Mouse (Mus musculus): ENCODE measurements around the gene Cep19. TPM values are rescaled to one million over a fixed set of nuclear protein-coding genes. Genes with fewer than 3 reads are reported as not detected.

Gene Cep19
- total and polyA plus RNA-seq, 3 experiments = 17.6 to 31.3 (median 29.4) TPM

Other genes starting within 250 kb of the Cep19 start
- gene Meltf, start 221.0 kb upstream of the Cep19 start, total RNA-seq (2012; rRNA removed) = 0.04 TPM in 1 of 2 replicates, not detected in the other
- 0.05 and 0.09 TPM in 2 replicates for gene Meltf, start 221.0 kb upstream of the Cep19 start, total RNA-seq (2014; rRNA removed)
- gene Meltf, start 221.0 kb upstream of the Cep19 start, polyA plus RNA-seq (2012; ENCODE audit: insufficient read length, low read depth) = 0.07 and 0.10 TPM in 2 replicates
- gene Pigz, start 165.9 kb upstream of the Cep19 start, total RNA-seq (2012; rRNA removed) = 1.1 and 1.4 TPM in 2 replicates
- 2.8 and 2.9 TPM in 2 replicates for gene Pigz, start 165.9 kb upstream of the Cep19 start, total RNA-seq (2014; rRNA removed)
- gene Pigz, start 165.9 kb upstream of the Cep19 start, polyA plus RNA-seq (2012; ENCODE audit: insufficient read length, low read depth) = 6.4 and 7.1 TPM in 2 replicates
- 48.0 and 50.1 TPM in 2 replicates for gene 0610012G03Rik, start 151.3 kb upstream of the Cep19 start, total RNA-seq (2012; rRNA removed)
- 33.0 and 38.0 TPM in 2 replicates for gene 0610012G03Rik, start 151.3 kb upstream of the Cep19 start, total RNA-seq (2014; rRNA removed)
- gene 0610012G03Rik, start 151.3 kb upstream of the Cep19 start, polyA plus RNA-seq (2012; ENCODE audit: insufficient read length, low read depth) = 23.3 and 29.4 TPM in 2 replicates
- 85.9 and 102 TPM in 2 replicates for gene Ncbp2, start 151.3 kb upstream of the Cep19 start, total RNA-seq (2012; rRNA removed)
- 34.9 and 39.1 TPM in 2 replicates for gene Ncbp2, start 151.3 kb upstream of the Cep19 start, total RNA-seq (2014; rRNA removed)
- 178 and 250 TPM in 2 replicates for gene Ncbp2, start 151.3 kb upstream of the Cep19 start, polyA plus RNA-seq (2012; ENCODE audit: insufficient read length, low read depth)
- gene Senp5, start 96.5 kb upstream of the Cep19 start, total RNA-seq (2012; rRNA removed) = 19.3 and 22.1 TPM in 2 replicates
- 31.2 and 32.5 TPM in 2 replicates for gene Senp5, start 96.5 kb upstream of the Cep19 start, total RNA-seq (2014; rRNA removed)
- gene Senp5, start 96.5 kb upstream of the Cep19 start, polyA plus RNA-seq (2012; ENCODE audit: insufficient read length, low read depth) = 27.2 and 28.8 TPM in 2 replicates
- gene Pak2, start 20.5 kb upstream of the Cep19 start, total RNA-seq (2012; rRNA removed) = 37.2 and 43.5 TPM in 2 replicates
- gene Pak2, start 20.5 kb upstream of the Cep19 start, total RNA-seq (2014; rRNA removed) = 69.8 and 73.1 TPM in 2 replicates
- 69.0 and 79.7 TPM in 2 replicates for gene Pak2, start 20.5 kb upstream of the Cep19 start, polyA plus RNA-seq (2012; ENCODE audit: insufficient read length, low read depth)
- gene Pigx, start 60 bp upstream of the Cep19 start, total RNA-seq (2012; rRNA removed) = 47.1 and 48.1 TPM in 2 replicates
- 83.0 and 94.7 TPM in 2 replicates for gene Pigx, start 60 bp upstream of the Cep19 start, total RNA-seq (2014; rRNA removed)
- 46.4 and 48.1 TPM in 2 replicates for gene Pigx, start 60 bp upstream of the Cep19 start, polyA plus RNA-seq (2012; ENCODE audit: insufficient read length, low read depth)
- gene Nrros, start 65.8 kb downstream of the Cep19 start, total RNA-seq (2012; rRNA removed) = 49.6 and 54.9 TPM in 2 replicates
- 55.1 and 64.3 TPM in 2 replicates for gene Nrros, start 65.8 kb downstream of the Cep19 start, total RNA-seq (2014; rRNA removed)
- 52.2 and 71.0 TPM in 2 replicates for gene Nrros, start 65.8 kb downstream of the Cep19 start, polyA plus RNA-seq (2012; ENCODE audit: insufficient read length, low read depth)
- gene Bex6, start 80.0 kb downstream of the Cep19 start, total RNA-seq (2012; rRNA removed) = not detected in 2 replicates
- gene Bex6, start 80.0 kb downstream of the Cep19 start, total RNA-seq (2014; rRNA removed) = not detected in 2 replicates
- gene Bex6, start 80.0 kb downstream of the Cep19 start, polyA plus RNA-seq (2012; ENCODE audit: insufficient read length, low read depth) = not detected in 2 replicates
- gene Fbxo45, start 147.4 kb downstream of the Cep19 start, total RNA-seq (2012; rRNA removed) = 22.4 and 24.0 TPM in 2 replicates
- 24.4 and 25.4 TPM in 2 replicates for gene Fbxo45, start 147.4 kb downstream of the Cep19 start, total RNA-seq (2014; rRNA removed)
- gene Fbxo45, start 147.4 kb downstream of the Cep19 start, polyA plus RNA-seq (2012; ENCODE audit: insufficient read length, low read depth) = 20.0 and 21.4 TPM in 2 replicates
- gene Wdr53, start 147.4 kb downstream of the Cep19 start, total RNA-seq (2012; rRNA removed) = 22.7 and 26.1 TPM in 2 replicates
- gene Wdr53, start 147.4 kb downstream of the Cep19 start, total RNA-seq (2014; rRNA removed) = 56.4 and 57.3 TPM in 2 replicates
- gene Wdr53, start 147.4 kb downstream of the Cep19 start, polyA plus RNA-seq (2012; ENCODE audit: insufficient read length, low read depth) = 28.6 and 38.9 TPM in 2 replicates
- gene Smco1, start 171.7 kb downstream of the Cep19 start, total RNA-seq (2012; rRNA removed) = not detected in 2 replicates
- gene Smco1, start 171.7 kb downstream of the Cep19 start, total RNA-seq (2014; rRNA removed) = not detected in 2 replicates
- not detected in 2 replicates for gene Smco1, start 171.7 kb downstream of the Cep19 start, polyA plus RNA-seq (2012; ENCODE audit: insufficient read length, low read depth)
- 22.2 and 23.9 TPM in 2 replicates for gene Rnf168, start 177.7 kb downstream of the Cep19 start, total RNA-seq (2012; rRNA removed)
- 37.9 and 40.7 TPM in 2 replicates for gene Rnf168, start 177.7 kb downstream of the Cep19 start, total RNA-seq (2014; rRNA removed)
- gene Rnf168, start 177.7 kb downstream of the Cep19 start, polyA plus RNA-seq (2012; ENCODE audit: insufficient read length, low read depth) = 20.5 TPM in 2 replicates
- gene Ubxn7, start 232.5 kb downstream of the Cep19 start, total RNA-seq (2012; rRNA removed) = 18.5 and 26.8 TPM in 2 replicates
- gene Ubxn7, start 232.5 kb downstream of the Cep19 start, total RNA-seq (2014; rRNA removed) = 28.0 and 32.8 TPM in 2 replicates
- gene Ubxn7, start 232.5 kb downstream of the Cep19 start, polyA plus RNA-seq (2012; ENCODE audit: insufficient read length, low read depth) = 25.7 and 32.5 TPM in 2 replicates

All from CH12.LX (cell line).